Mouse (Mus musculus) heart, embryonic 13.5 days (tissue): ENCODE measurements around the gene Rgs6. TPM values are rescaled to one million over a fixed set of nuclear protein-coding genes. Genes with fewer than 3 reads are reported as not detected.

Experiments used
- ATAC-seq: fragments of 200-750 bp; cut with Nextera tagmentation; 2 replicates; pipeline ENCODE4 v1.8.0; 2017; ENCODE audit warnings: moderate TSS enrichment; ENCODE audit not compliant: insufficient number of reproducible peaks, low FRiP score, low TSS enrichment; ENCODE audit errors: extremely low read depth
- H3K27ac ChIP-seq: fragments of 300-500 bp; sonication (generic); replicated peaks from 2 replicates; pipeline ENCODE4 v1.5.1; 2015; ENCODE audit warnings: moderate library complexity, mild to moderate bottlenecking, inconsistent platforms
- H3K27me3 ChIP-seq: fragments of 300-500 bp; sonication (generic); replicated peaks from 2 replicates; pipeline ENCODE4 v1.6.1; 2015; ENCODE audit warnings: mild to moderate bottlenecking, inconsistent platforms
- H3K36me3 ChIP-seq: fragments of 300-500 bp; sonication (generic); 2 replicates; pipeline ENCODE4 v1.6.1; 2015; ENCODE audit warnings: mild to moderate bottlenecking, inconsistent platforms
- H3K4me1 ChIP-seq: fragments of 300-500 bp; sonication (generic); 2 replicates; pipeline ENCODE4 v1.6.1; 2015; ENCODE audit warnings: inconsistent platforms
- H3K4me2 ChIP-seq: fragments of 300-500 bp; sonication (generic); 2 replicates; pipeline ENCODE4 v1.6.1; 2015; ENCODE audit warnings: inconsistent platforms, mild to moderate bottlenecking, moderate library complexity
- H3K4me3 ChIP-seq: fragments of 300-500 bp; sonication (generic); 2 replicates; pipeline ENCODE4 v1.5.1; 2015; ENCODE audit warnings: moderate library complexity, mild to moderate bottlenecking, inconsistent platforms
- H3K9ac ChIP-seq: fragments of 300-500 bp; sonication (generic); 2 replicates; pipeline ENCODE4 v1.6.1; 2015; ENCODE audit warnings: inconsistent platforms, mild to moderate bottlenecking, moderate library complexity
- H3K9me3 ChIP-seq: fragments of 300-500 bp; sonication (generic); 2 replicates; pipeline ENCODE4 v1.6.1; 2016; ENCODE audit warnings: inconsistent platforms
- WGBS: fragments of 180-500 bp; shearing (Covaris S2); methylation state at CpG from one replicate; pipeline ENCODE4 v1.1.7; 2015; ENCODE audit warnings: mixed read lengths; 5-methylcytosine and 5-hydroxymethylcytosine counted together
- polyA plus RNA-seq: library from polyadenylated mRNA; unstranded; fragments of >200 nt; fragmentation: Nextera tagmentation; extraction: Ambion mirVana; gene quantifications from 2 replicates; pipeline ENCODE4 v1.2.1, GENCODE M21; 2015

The Rgs6 gene
- polyA plus RNA-seq, 1 experiment from 2014 or later: 13.6 TPM

- H3K4me2 ChIP-seq: peak overlapping the region; percentile 54
- peaks cover 75% of the 10 kb centered on the region for H3K4me1 ChIP-seq
- no peaks in the 10 kb centered on the region for H3K36me3 ChIP-seq
- 6% methylated on average over 13 of the region's 13 CpGs for WGBS
- peak overlapping the region; percentile 1; the same call in 1 of the 2 replicates for H3K4me3 ChIP-seq
- H3K27me3 ChIP-seq: no peaks in the 10 kb centered on the region
- peak; percentile 88 for ATAC-seq
- H3K9ac ChIP-seq: peak overlapping the region; percentile 50
- H3K9me3 ChIP-seq: no peaks in the 10 kb centered on the region
- H3K27ac ChIP-seq: peak overlapping the region; percentile 93
Observed at GRCm38 (mm10) chr12:83072951-83073878, 485.1 kb downstream of the Rgs6 start.

- Histone ChIP-seq H3K9me3 (no peaks in the 10 kb centered on the region), H3K27me3 (no peaks in the 10 kb centered on the region), H3K9ac (peak overlapping the region; percentile 50; the same call in 1 of the 2 replicates), H3K4me3 (no peak overlapping the region), H3K36me3 (no peaks in the 10 kb centered on the region), H3K27ac (peak overlapping the region; percentile 93), H3K4me1 (peaks cover 74% of the 10 kb centered on the region), H3K4me2 (peak overlapping the region; percentile 54)
- 44% methylated on average over 6 of the region's 6 CpGs for WGBS
- ATAC-seq: no peak
Observed at GRCm38 (mm10) chr12:83073879-83074368, 485.8 kb downstream of the Rgs6 start.

GRCm38 (mm10) chr12:83076179-83076578 is 488.1 kb downstream of the Rgs6 start:
- ATAC-seq: no peak
- 85% methylated on average over 3 of the region's 3 CpGs for WGBS
- H3K4me1 ChIP-seq: peaks cover 59% of the 10 kb centered on the region

GRCm38 (mm10) chr12:83077486-83077885 is 489.4 kb downstream of the Rgs6 start:
- no peak for ATAC-seq
- H3K4me3 ChIP-seq: no peak overlapping the region
- H3K4me1 ChIP-seq: peaks cover 46% of the 10 kb centered on the region
- H3K27ac ChIP-seq: no peak overlapping the region
- no peaks in the 10 kb centered on the region for H3K27me3 ChIP-seq
- no peaks in the 10 kb centered on the region for H3K9me3 ChIP-seq
- WGBS: 75% methylated on average over 2 of the region's 2 CpGs
- H3K9ac ChIP-seq: no peak overlapping the region
- no peaks in the 10 kb centered on the region for H3K36me3 ChIP-seq
- H3K4me2 ChIP-seq: no peak overlapping the region

More at GRCm38 (mm10) chr12:83076179-83076578, 488.1 kb downstream of the Rgs6 start:
- Histone ChIP-seq H3K9ac (no peak overlapping the region), H3K9me3 (no peaks in the 10 kb centered on the region), H3K4me2 (no peak overlapping the region), H3K36me3 (no peaks in the 10 kb centered on the region), H3K27ac (no peak overlapping the region), H3K27me3 (no peaks in the 10 kb centered on the region), H3K4me3 (no peak overlapping the region)

GRCm38 (mm10) chr12:83083427-83083826 is 495.3 kb downstream of the Rgs6 start:
- no peak for ATAC-seq
- H3K27me3 ChIP-seq: no peaks in the 10 kb centered on the region
- H3K9me3 ChIP-seq: no peaks in the 10 kb centered on the region
- H3K27ac ChIP-seq: no peak overlapping the region
- no peak overlapping the region for H3K4me2 ChIP-seq
- no peaks in the 10 kb centered on the region for H3K36me3 ChIP-seq
- H3K4me1 ChIP-seq: peaks cover 23% of the 10 kb centered on the region
- WGBS: 86% methylated on average over 3 of the region's 4 CpGs
- H3K9ac ChIP-seq: no peak overlapping the region
- H3K4me3 ChIP-seq: no peak overlapping the region

- Histone ChIP-seq H3K4me1 (peaks cover 23% of the 10 kb centered on the region), H3K27ac (no peak overlapping the region), H3K4me3 (no peak overlapping the region), H3K9me3 (no peaks in the 10 kb centered on the region), H3K27me3 (no peaks in the 10 kb centered on the region), H3K4me2 (no peak overlapping the region), H3K9ac (no peak overlapping the region), H3K36me3 (no peaks in the 10 kb centered on the region)
- 84% methylated on average over 5 of the region's 5 CpGs for WGBS
- no peak for ATAC-seq
Observed at GRCm38 (mm10) chr12:83084614-83085013, 496.5 kb downstream of the Rgs6 start.

GRCm38 (mm10) chr12:83087010-83087409 is 498.9 kb downstream of the Rgs6 start:
- Histone ChIP-seq H3K4me2 (no peak overlapping the region), H3K27me3 (no peaks in the 10 kb centered on the region), H3K9ac (no peak overlapping the region), H3K9me3 (no peaks in the 10 kb centered on the region), H3K4me1 (peaks cover 23% of the 10 kb centered on the region), H3K27ac (peak overlapping the region; percentile 63; the same call in 1 of the 2 replicates), H3K4me3 (no peak overlapping the region), H3K36me3 (no peaks in the 10 kb centered on the region)
- no peak for ATAC-seq
- 60% methylated on average over 4 of the region's 4 CpGs for WGBS

- no peaks in the 10 kb centered on the region for H3K36me3 ChIP-seq
- 33% methylated on average over 7 of the region's 7 CpGs for WGBS
- peaks cover 22% of the 10 kb centered on the region for H3K4me1 ChIP-seq
- no peak overlapping the region for H3K9ac ChIP-seq
- H3K4me3 ChIP-seq: no peak overlapping the region
- ATAC-seq: no peak
- no peaks in the 10 kb centered on the region for H3K9me3 ChIP-seq
- peak overlapping the region; percentile 34 for H3K4me2 ChIP-seq
- no peaks in the 10 kb centered on the region for H3K27me3 ChIP-seq
- peak overlapping the region; percentile 63; the same call in 1 of the 2 replicates for H3K27ac ChIP-seq
Observed at GRCm38 (mm10) chr12:83087555-83087954, 499.5 kb downstream of the Rgs6 start.

GRCm38 (mm10) chr12:83092001-83092400 is 503.9 kb downstream of the Rgs6 start:
- no peak overlapping the region for H3K4me3 ChIP-seq
- peaks cover 10% of the 10 kb centered on the region for H3K4me1 ChIP-seq
- H3K9me3 ChIP-seq: no peaks in the 10 kb centered on the region
- no peaks in the 10 kb centered on the region for H3K27me3 ChIP-seq
- H3K27ac ChIP-seq: no peak overlapping the region
- no peak overlapping the region for H3K9ac ChIP-seq
- no peaks in the 10 kb centered on the region for H3K36me3 ChIP-seq
- no peak for ATAC-seq
- WGBS: 68% methylated on average over 7 of the region's 7 CpGs
- H3K4me2 ChIP-seq: no peak overlapping the region

GRCm38 (mm10) chr12:83097787-83098186 is 509.7 kb downstream of the Rgs6 start:
- Histone ChIP-seq H3K9me3 (no peaks in the 10 kb centered on the region), H3K36me3 (no peaks in the 10 kb centered on the region), H3K27ac (no peak overlapping the region), H3K4me1 (peaks cover 23% of the 10 kb centered on the region), H3K4me3 (no peak overlapping the region), H3K27me3 (no peaks in the 10 kb centered on the region), H3K4me2 (no peak overlapping the region), H3K9ac (no peak overlapping the region)
- 69% methylated on average over 1 of the region's 1 CpGs for WGBS
- no peak for ATAC-seq

GRCm38 (mm10) chr12:83098646-83099371 is 510.7 kb downstream of the Rgs6 start:
- Histone ChIP-seq H3K4me1 (peaks cover 23% of the 10 kb centered on the region), H3K27ac (no peak overlapping the region), H3K9me3 (no peaks in the 10 kb centered on the region), H3K27me3 (no peaks in the 10 kb centered on the region), H3K4me3 (no peak overlapping the region), H3K36me3 (no peaks in the 10 kb centered on the region), H3K9ac (no peak overlapping the region), H3K4me2 (no peak overlapping the region)
- no peak for ATAC-seq
- 52% methylated on average over 10 of the region's 10 CpGs for WGBS
